Mouse (Mus musculus) embryonic fibroblast, embryonic 13.5 days (primary cell): ENCODE measurements around the gene Gm17324.

Experiments
- CTCF ChIP-seq: IDR thresholded peaks from 2 replicates; pipeline ENCODE4 v1.5.1; 2011; ENCODE audit warnings: mild to moderate bottlenecking, control low read depth, low read length, moderate library complexity, borderline replicate concordance; ENCODE audit not compliant: insufficient read depth
- POLR2A ChIP-seq: IDR thresholded peaks from 2 replicates; pipeline ENCODE4 v1.6.1; 2011; ENCODE audit warnings: low read depth, mild to moderate bottlenecking, control low read depth, low read length, moderate library complexity

GRCm38 (mm10) chr9:78463337-78463736 is 14.8 kb upstream of the Gm17324 start:
- TF ChIP-seq CTCF = no peak
- TF ChIP-seq POLR2A = no peak
